Mouse (Mus musculus): ENCODE data around the gene Tspan32. TPM values are rescaled to one million over a fixed set of nuclear protein-coding genes. Genes with fewer than 3 reads are reported as not detected.

Tspan32 gene
- polyA plus RNA-seq, 1 experiment from 2014 or later, result 0.31 TPM

- no peak overlapping the region for H3K4me2 ChIP-seq
- 84% methylated on average over 3 of the region's 3 CpGs for WGBS
- H3K27ac ChIP-seq (replicated peaks), result no peak overlapping the region
- no peaks in the 10 kb centered on the region for H3K36me3 ChIP-seq
- H3K27me3 ChIP-seq, result no peaks in the 10 kb centered on the region
- H3K9me3 ChIP-seq, result no peaks in the 10 kb centered on the region
- H3K4me1 ChIP-seq (replicated peaks), result no peaks in the 10 kb centered on the region
- no peak overlapping the region for H3K9ac ChIP-seq
- no peak overlapping the region for H3K4me3 ChIP-seq
- no peak for ATAC-seq (ENCODE audit: low FRiP score, low read depth)
Measured at GRCm38 (mm10) chr7:142995630-142996338, 9.1 kb upstream of the Tspan32 start.

GRCm38 (mm10) chr7:142996998-142997397 is 7.8 kb upstream of the Tspan32 start:
- no peak for ATAC-seq (ENCODE audit: low FRiP score, low read depth)
- Histone ChIP-seq H3K9me3 (no peaks in the 10 kb centered on the region), H3K9ac (no peak overlapping the region), H3K27me3 (no peaks in the 10 kb centered on the region), H3K36me3 (no peaks in the 10 kb centered on the region), H3K4me1 (replicated peaks) (no peaks in the 10 kb centered on the region), H3K4me3 (no peak overlapping the region), H3K4me2 (no peak overlapping the region), H3K27ac (replicated peaks) (no peak overlapping the region)
- WGBS, result 80% methylated on average over 2 of the region's 2 CpGs

- H3K27me3 ChIP-seq, result no peaks in the 10 kb centered on the region
- no peak for ATAC-seq (ENCODE audit: low FRiP score, low read depth)
- H3K9me3 ChIP-seq, result no peaks in the 10 kb centered on the region
- H3K36me3 ChIP-seq, result no peaks in the 10 kb centered on the region
- H3K9ac ChIP-seq, result no peak overlapping the region
- no peaks in the 10 kb centered on the region for H3K4me1 ChIP-seq (replicated peaks)
- no peak overlapping the region for H3K4me3 ChIP-seq
- no peak overlapping the region for H3K4me2 ChIP-seq
- no peak overlapping the region for H3K27ac ChIP-seq (replicated peaks)
- 78% methylated on average over 3 of the region's 3 CpGs for WGBS
Measured at GRCm38 (mm10) chr7:142997403-142998150, 7.3 kb upstream of the Tspan32 start.

- no peak for ATAC-seq (ENCODE audit: low FRiP score, low read depth)
- H3K36me3 ChIP-seq, result no peaks in the 10 kb centered on the region
Measured at GRCm38 (mm10) chr7:143002679-143003078, 2.2 kb upstream of the Tspan32 start.

GRCm38 (mm10) chr7:143005344-143006096 is 674 bp downstream of the Tspan32 start:
- no peaks in the 10 kb centered on the region for H3K27me3 ChIP-seq
- no peak overlapping the region for H3K9ac ChIP-seq
- no peak overlapping the region for H3K4me3 ChIP-seq
- no peak overlapping the region for H3K4me2 ChIP-seq
- no peak for ATAC-seq (ENCODE audit: low FRiP score, low read depth)
- H3K27ac ChIP-seq (replicated peaks), result no peak overlapping the region
- H3K9me3 ChIP-seq, result no peaks in the 10 kb centered on the region
- WGBS, result 88% methylated on average over 6 of the region's 6 CpGs
- no peaks in the 10 kb centered on the region for H3K36me3 ChIP-seq
- peaks cover 17% of the 10 kb centered on the region for H3K4me1 ChIP-seq (replicated peaks)

More at GRCm38 (mm10) chr7:143002679-143003078, 2.2 kb upstream of the Tspan32 start:
- Histone ChIP-seq H3K27me3 (no peaks in the 10 kb centered on the region), H3K27ac (replicated peaks) (no peak overlapping the region), H3K9me3 (no peaks in the 10 kb centered on the region), H3K4me2 (no peak overlapping the region), H3K9ac (no peak overlapping the region), H3K4me3 (no peak overlapping the region), H3K4me1 (replicated peaks) (peaks cover 2% of the 10 kb centered on the region; the same call in 1 of the 2 replicates)
- 34% methylated on average over 3 of the region's 3 CpGs for WGBS

- no peak overlapping the region for H3K4me2 ChIP-seq
- WGBS, result 70% methylated on average over 2 of the region's 2 CpGs
- no peak overlapping the region for H3K27ac ChIP-seq (replicated peaks)
- no peak for ATAC-seq (ENCODE audit: low FRiP score, low read depth)
- H3K9me3 ChIP-seq, result no peaks in the 10 kb centered on the region
- H3K27me3 ChIP-seq, result no peaks in the 10 kb centered on the region
- H3K4me1 ChIP-seq (replicated peaks), result peaks cover 17% of the 10 kb centered on the region
- no peak overlapping the region for H3K4me3 ChIP-seq
- H3K9ac ChIP-seq, result no peak overlapping the region
- H3K36me3 ChIP-seq, result no peaks in the 10 kb centered on the region
Measured at GRCm38 (mm10) chr7:143006097-143006755, 1.4 kb downstream of the Tspan32 start.

GRCm38 (mm10) chr7:143006756-143007598 is 2.1 kb downstream of the Tspan32 start:
- Histone ChIP-seq H3K4me2 (no peak overlapping the region), H3K27me3 (no peaks in the 10 kb centered on the region), H3K36me3 (no peaks in the 10 kb centered on the region), H3K9me3 (no peaks in the 10 kb centered on the region), H3K4me3 (no peak overlapping the region), H3K9ac (no peak overlapping the region), H3K4me1 (replicated peaks) (peaks cover 18% of the 10 kb centered on the region), H3K27ac (replicated peaks) (no peak overlapping the region)
- 91% methylated on average over 8 of the region's 8 CpGs for WGBS
- ATAC-seq (ENCODE audit: low FRiP score, low read depth), result no peak

- Histone ChIP-seq H3K27me3 (no peaks in the 10 kb centered on the region), H3K9me3 (no peaks in the 10 kb centered on the region), H3K27ac (replicated peaks) (peak overlapping the region; percentile 72), H3K9ac (no peak overlapping the region), H3K4me1 (replicated peaks) (peaks cover 24% of the 10 kb centered on the region), H3K36me3 (no peaks in the 10 kb centered on the region), H3K4me3 (no peak overlapping the region), H3K4me2 (no peak overlapping the region)
- WGBS, result 34% methylated on average over 17 of the region's 17 CpGs
- ATAC-seq (ENCODE audit: low FRiP score, low read depth), result peak; percentile 72
Measured at GRCm38 (mm10) chr7:143007599-143008369, 2.9 kb downstream of the Tspan32 start.

- H3K36me3 ChIP-seq, result no peaks in the 10 kb centered on the region
- H3K9me3 ChIP-seq, result no peaks in the 10 kb centered on the region
- ATAC-seq (ENCODE audit: low FRiP score, low read depth), result peak; percentile 24; the same call in 1 of the 2 replicates
- WGBS, result 60% methylated on average over 8 of the region's 8 CpGs
- no peak overlapping the region for H3K9ac ChIP-seq
- H3K4me1 ChIP-seq (replicated peaks), result peaks cover 30% of the 10 kb centered on the region
- H3K27me3 ChIP-seq, result no peaks in the 10 kb centered on the region
- peak overlapping the region; percentile 72 for H3K27ac ChIP-seq (replicated peaks)
- H3K4me2 ChIP-seq, result no peak overlapping the region
- H3K4me3 ChIP-seq, result no peak overlapping the region
Measured at GRCm38 (mm10) chr7:143008370-143008926, 3.6 kb downstream of the Tspan32 start.

GRCm38 (mm10) chr7:143008996-143009665 is 4.3 kb downstream of the Tspan32 start:
- peak overlapping the region; percentile 72 for H3K27ac ChIP-seq (replicated peaks)
- H3K9me3 ChIP-seq, result no peaks in the 10 kb centered on the region
- H3K4me2 ChIP-seq, result no peak overlapping the region
- no peaks in the 10 kb centered on the region for H3K27me3 ChIP-seq
- H3K4me1 ChIP-seq (replicated peaks), result peaks cover 37% of the 10 kb centered on the region
- H3K9ac ChIP-seq, result no peak overlapping the region
- ATAC-seq (ENCODE audit: low FRiP score, low read depth), result no peak
- H3K36me3 ChIP-seq, result no peaks in the 10 kb centered on the region
- H3K4me3 ChIP-seq, result no peak overlapping the region
- WGBS, result 44% methylated on average over 4 of the region's 4 CpGs

All from hindbrain, embryonic 15.5 days (tissue).